Comparison of ENCODE assay signal across 12 mouse cellular contexts in the genomic region with DNA sequence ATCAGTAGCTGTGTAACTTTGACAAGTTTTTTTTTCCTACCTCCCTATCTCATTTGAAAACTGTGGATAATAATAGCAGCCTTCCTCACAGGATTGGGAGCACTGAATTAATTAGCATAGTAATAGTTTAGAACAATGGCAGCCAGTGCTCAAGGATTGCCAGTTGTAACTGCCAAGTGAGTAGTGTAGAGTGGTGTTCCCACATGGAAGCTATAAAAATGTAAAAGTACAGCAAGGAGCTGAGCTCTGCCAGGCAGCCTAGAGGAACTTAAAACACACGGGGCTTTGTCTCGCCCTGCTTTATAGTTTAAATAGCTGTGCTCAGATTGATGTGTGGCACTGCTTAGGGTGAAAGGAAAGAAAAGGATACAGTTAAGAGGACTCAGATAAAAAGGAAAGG.
DNase-seq lines count a peak whose midpoint lies in the region; ATAC-seq lines count a peak whose summit lies in the region.
"Had no signal": no experiment of that assay in that cellular context is flagged by ENCODE, and none has a peak within 500 bp of the region (broad histone marks: within the 10 kb centered on the region; RNA-seq: fewer than 3 reads in every experiment).

No protein-coding gene starts in this region.

- H3K4me2 ChIP-seq in forebrain, embryonic 14.5 days (ENCODE audit: low read length): no peak overlapping the region
- H3K4me2 ChIP-seq in midbrain, embryonic 11.5 days: no peak overlapping the region
- H3K4me2 ChIP-seq: liver, embryonic 13.5 days had no signal

- 0 out of 2 replicates have a peak, but pooled peaks cover 3% of the 10 kb centered on the region for H3K4me1 ChIP-seq in forebrain, embryonic 14.5 days (ENCODE audit: control insufficient read depth, insufficient read depth, low read length)
- H3K4me1 ChIP-seq in midbrain, embryonic 11.5 days (ENCODE audit: control insufficient read depth, insufficient read depth, low read length): peaks cover 11% of the 10 kb centered on the region; the same call in 1 of the 2 replicates
- H3K4me1 ChIP-seq: liver, embryonic 13.5 days had no signal

- intact Hi-C loops in heart, postnatal 14 days (cut with DNase I): no loop called here
- intact Hi-C loops in gastrocnemius, postnatal 14 days (cut with DNase I; ENCODE audit: low total_unique reads): no loop called here

- peak; percentile 49 for DNase-seq in ZHBTc4 (ENCODE audit: low read depth, low spot score)
- peak; percentile 95 for DNase-seq in forebrain, embryonic 14.5 days (ENCODE audit: low spot score)
- DNase-seq in layer of hippocampus, adult 8-10 months (ENCODE audit: low spot score in 2 of 2): peak; percentile 13 to 23
- DNase-seq in midbrain, embryonic 11.5 days (ENCODE audit: low spot score, missing footprints): no peak
- no peak for DNase-seq in heart, postnatal 14 days
- no peak for DNase-seq in cerebellum, postnatal 25 days
- DNase-seq in ovary, postnatal 14 days (ENCODE audit: low spot score): no peak
- no peak for DNase-seq in gastrocnemius, postnatal 14 days
- DNase-seq: adrenal gland, postnatal 25 days; liver, embryonic 13.5 days had no signal

- H3K9me3 ChIP-seq in forebrain, embryonic 14.5 days (replicated peaks; ENCODE audit: control insufficient read depth, low read length): no peaks in the 10 kb centered on the region
- H3K9me3 ChIP-seq in midbrain, embryonic 11.5 days (ENCODE audit: control insufficient read depth, low read length): no peaks in the 10 kb centered on the region
- H3K9me3 ChIP-seq: liver, embryonic 13.5 days had no signal

- H3K4me3 ChIP-seq in forebrain, embryonic 14.5 days (ENCODE audit: low read depth, low read length): no peak overlapping the region
- no peak overlapping the region for H3K4me3 ChIP-seq in midbrain, embryonic 11.5 days (ENCODE audit: low read depth, low read length)
- H3K4me3 ChIP-seq: erythroblast, embryonic 14.5 days; liver, embryonic 13.5 days; myocyte had no signal

- 2% methylated on average over 2 of the region's 2 CpGs for WGBS in forebrain, embryonic 14.5 days
- 17% methylated on average over 2 of the region's 2 CpGs for WGBS in midbrain, embryonic 11.5 days

- no peaks in the 10 kb centered on the region for H3K27me3 ChIP-seq in forebrain, embryonic 14.5 days (replicated peaks; ENCODE audit: control insufficient read depth, insufficient read depth, low read length)
- H3K27me3 ChIP-seq in midbrain, embryonic 11.5 days (ENCODE audit: control insufficient read depth, insufficient read depth, low read length): no peaks in the 10 kb centered on the region
- H3K27me3 ChIP-seq: liver, embryonic 13.5 days had no signal

- H3K36me3 ChIP-seq in forebrain, embryonic 14.5 days (ENCODE audit: control insufficient read depth, insufficient read depth, low read length): no peaks in the 10 kb centered on the region
- H3K36me3 ChIP-seq in midbrain, embryonic 11.5 days (ENCODE audit: control insufficient read depth, insufficient read depth, low read length): no peaks in the 10 kb centered on the region
- H3K36me3 ChIP-seq: liver, embryonic 13.5 days had no signal

- H3K9ac ChIP-seq in forebrain, embryonic 14.5 days (ENCODE audit: low read length): no peak overlapping the region
- H3K9ac ChIP-seq in midbrain, embryonic 11.5 days (ENCODE audit: low read length): no peak overlapping the region
- H3K9ac ChIP-seq: liver, embryonic 13.5 days had no signal

- H3K27ac ChIP-seq in forebrain, embryonic 14.5 days (ENCODE audit: low read depth, low read length): peak overlapping the region; percentile 53
- peak overlapping the region; percentile 53 for H3K27ac ChIP-seq in midbrain, embryonic 11.5 days (ENCODE audit: low read depth, low read length)
- H3K27ac ChIP-seq: liver, embryonic 13.5 days had no signal

- ATAC-seq in forebrain, embryonic 14.5 days: peak; percentile 97
- peak; percentile 95 for ATAC-seq in midbrain, embryonic 11.5 days (ENCODE audit: low FRiP score)

Comparison
In these comparisons a context has a peak if more than half of its experiments do, and no peak if none do; other contexts are left out.
1. DNase-seq: peak in ZHBTc4 (single experiment), forebrain, embryonic 14.5 days (single experiment) and layer of hippocampus, adult 8-10 months (2 of 2); none in midbrain, embryonic 11.5 days (single experiment), heart, postnatal 14 days (0 of 2), cerebellum, postnatal 25 days (0 of 2), ovary, postnatal 14 days (single experiment) and gastrocnemius, postnatal 14 days (single experiment).